Mouse (Mus musculus) adrenal gland, postnatal 4 days (tissue): Measurements from ENCODE around the gene Pcif1. TPM values are rescaled to one million over a fixed set of nuclear protein-coding genes. Genes with fewer than 3 reads are reported as not detected.
"Not testable (repeated sequence)": the region's sequence is repeated elsewhere in the genome, so short reads cannot be mapped to it uniquely, and the experiment has no call there.

Experiments used
- DNase-seq, 2 experiments: peaks; one replicate each; pipeline ENCODE4 v3.0.0; 2021 to 2022; ENCODE audit warnings: low spot score in 2 of 2, mixed read lengths in 2 of 2
- total RNA-seq, 2 experiments: library from RNA; stranded (reverse); gene quantifications; 2 replicates each; pipeline ENCODE4 v1.2.3; 2021

The Pcif1 gene
- total RNA-seq, 2 experiments from 2014 or later: 78.8 to 80.7 TPM

- no peak for DNase-seq
These were observed 14.5 kb upstream of the Pcif1 start for GRCm38 (mm10) chr2:164864593-164864992.

- peak in 1 of 2 experiments; percentile 43 for DNase-seq
These were observed 12.2 kb upstream of the Pcif1 start for GRCm38 (mm10) chr2:164866741-164867551.

- no peak for DNase-seq
These were observed 11.5 kb upstream of the Pcif1 start for GRCm38 (mm10) chr2:164867566-164867965.

- no peak for DNase-seq
These were observed 10.6 kb upstream of the Pcif1 start for GRCm38 (mm10) chr2:164868491-164868890.

GRCm38 (mm10) chr2:164871602-164872303 lies 7.4 kb upstream of the Pcif1 start:
- no peak for DNase-seq

GRCm38 (mm10) chr2:164873621-164874020 lies 5.5 kb upstream of the Pcif1 start:
- DNase-seq: no peak

GRCm38 (mm10) chr2:164874239-164874769 lies 4.8 kb upstream of the Pcif1 start:
- no peak for DNase-seq

GRCm38 (mm10) chr2:164875648-164876047 lies 3.5 kb upstream of the Pcif1 start:
- DNase-seq: not testable (repeated sequence)

- DNase-seq: not testable (repeated sequence)
These were observed 1.5 kb upstream of the Pcif1 start for GRCm38 (mm10) chr2:164877376-164878215.

GRCm38 (mm10) chr2:164878509-164879227 lies 436 bp upstream of the Pcif1 start:
- no peak for DNase-seq

GRCm38 (mm10) chr2:164879568-164880277 lies 619 bp downstream of the Pcif1 start:
- DNase-seq: peak; percentile 89

- no peak for DNase-seq
These were observed 3.5 kb downstream of the Pcif1 start for GRCm38 (mm10) chr2:164882619-164883018.

- peak; percentile 50 to 54 for DNase-seq
These were observed 6.7 kb downstream of the Pcif1 start for GRCm38 (mm10) chr2:164885788-164886187.

GRCm38 (mm10) chr2:164886617-164887016 lies 7.5 kb downstream of the Pcif1 start:
- DNase-seq: no peak

GRCm38 (mm10) chr2:164888996-164889395 lies 9.9 kb downstream of the Pcif1 start:
- DNase-seq: no peak

- DNase-seq: no peak
These were observed 10.9 kb downstream of the Pcif1 start for GRCm38 (mm10) chr2:164889960-164890359.

GRCm38 (mm10) chr2:164890411-164891049 lies 11.4 kb downstream of the Pcif1 start:
- DNase-seq: no peak

GRCm38 (mm10) chr2:164891056-164891834 lies 12.1 kb downstream of the Pcif1 start:
- DNase-seq: no peak
